Mouse (Mus musculus) regulatory T cell (primary cell): Measurements from ENCODE around the gene Brsk1.

Experiments used
- in situ Hi-C: fragments of 300-600 bp; cut with MboI, MseI; formaldehyde crosslinking; loops from one replicate; pipeline ENCODE4 v1.15.1; 2025; ENCODE audit warnings: high pct_unique_total_duplicates

Gene Brsk1

GRCm38 (mm10) chr7:4690387-4690786 is at the start of gene Brsk1:
Brsk1 (plus strand) TSS chr7:4690604.
- in situ Hi-C loops: no loop called here

DNA sequence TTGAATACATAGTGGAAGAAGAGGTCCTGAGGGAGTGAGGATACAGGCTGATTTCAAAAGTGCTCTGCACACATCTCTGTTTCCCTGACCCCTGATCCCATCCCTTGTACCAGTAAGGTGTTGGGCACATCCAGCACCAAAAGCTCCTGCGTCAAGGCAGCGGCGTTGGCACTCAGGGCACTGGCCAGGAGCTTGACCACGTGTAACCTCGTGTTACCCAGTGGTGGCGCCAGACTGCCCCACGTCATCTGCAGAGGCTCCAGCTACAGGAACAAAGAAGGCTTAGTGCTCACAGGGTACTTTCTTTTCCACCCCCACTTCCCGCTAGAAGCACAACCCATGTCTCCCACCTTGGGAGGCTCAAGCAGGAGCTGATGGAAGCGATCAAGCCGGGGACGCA is 49.2 kb upstream of the Brsk1 start:
- in situ Hi-C loops: no loop called here

DNA sequence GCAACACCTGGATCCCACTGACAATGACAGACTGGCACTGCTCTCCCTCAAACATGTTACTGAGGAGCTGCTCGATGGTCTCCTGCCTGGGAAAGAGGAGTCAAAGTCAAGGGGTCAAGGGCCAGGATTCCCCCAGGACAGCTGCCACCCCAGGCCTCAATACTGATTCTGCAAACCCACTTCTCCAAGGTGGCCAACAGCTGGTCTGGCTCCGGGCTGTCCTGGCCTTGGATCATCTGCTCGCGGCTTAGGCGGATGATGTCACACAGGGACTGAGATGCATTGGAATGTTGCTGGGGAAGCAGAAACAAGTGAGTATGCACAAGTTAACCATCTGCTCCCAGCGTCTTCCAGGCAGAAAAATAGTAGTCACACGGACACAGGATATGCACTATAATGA is 48.4 kb upstream of the Brsk1 start:
- in situ Hi-C loops: no loop called here

DNA sequence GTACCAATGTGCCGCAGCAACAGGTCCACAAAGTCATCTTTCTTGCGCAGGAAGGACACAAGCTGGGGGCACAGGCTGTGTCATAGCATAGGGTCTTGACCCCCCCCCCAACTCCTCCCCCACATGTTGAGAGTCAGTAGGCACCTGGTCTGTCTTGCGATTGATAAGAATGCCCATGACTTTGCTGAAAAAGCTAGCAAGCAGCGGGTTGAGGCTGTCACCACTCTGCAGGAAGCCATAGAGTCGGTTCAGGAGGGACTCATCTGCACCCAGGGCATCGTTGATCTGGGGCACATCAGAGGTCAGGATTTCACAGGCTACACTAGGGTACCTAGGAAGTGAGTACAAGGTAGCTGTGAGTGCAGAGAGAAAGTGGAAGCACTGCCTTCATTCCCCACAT is 47.2 kb upstream of the Brsk1 start:
- in situ Hi-C loops: no loop called here

DNA sequence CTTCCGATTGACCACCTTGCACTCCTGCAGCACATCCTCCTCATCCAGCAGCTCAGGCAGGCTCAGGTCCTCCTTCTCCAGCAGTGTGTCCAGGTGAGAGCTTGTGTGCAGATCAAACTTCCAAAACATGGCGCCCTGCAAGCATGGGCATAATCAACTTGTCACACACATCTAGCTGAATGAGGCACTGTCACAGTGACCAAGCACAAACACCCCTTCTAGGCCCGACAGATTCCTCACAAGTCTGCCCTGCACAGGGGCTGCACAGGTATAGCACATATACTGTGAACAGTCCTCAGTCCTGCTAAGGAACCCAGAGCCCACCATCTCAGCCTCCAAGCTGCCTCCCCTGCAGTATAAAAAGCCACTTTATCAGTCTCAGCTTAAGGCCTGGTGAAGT is 43.6 kb upstream of the Brsk1 start:
- in situ Hi-C loops: no loop called here

DNA sequence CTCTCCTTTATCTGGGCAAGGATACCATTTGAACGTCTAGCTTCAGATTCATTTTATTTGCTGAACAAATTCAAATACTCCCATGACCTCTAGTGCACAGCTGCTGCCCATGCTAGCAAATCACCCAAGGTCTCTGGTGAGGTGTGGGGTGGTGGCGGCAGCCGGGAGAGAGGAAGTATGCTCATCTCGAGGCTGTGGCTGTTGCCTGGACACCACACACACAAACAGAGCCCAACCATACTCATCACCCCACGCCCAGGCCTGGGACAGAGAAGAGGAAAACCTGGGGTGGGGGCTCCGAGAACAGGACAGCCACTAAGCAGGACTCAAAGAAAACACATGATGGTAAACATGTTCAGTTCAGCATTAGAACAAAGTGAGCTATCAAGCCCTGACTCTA is 43.1 kb upstream of the Brsk1 start:
- in situ Hi-C loops: no loop called here

DNA sequence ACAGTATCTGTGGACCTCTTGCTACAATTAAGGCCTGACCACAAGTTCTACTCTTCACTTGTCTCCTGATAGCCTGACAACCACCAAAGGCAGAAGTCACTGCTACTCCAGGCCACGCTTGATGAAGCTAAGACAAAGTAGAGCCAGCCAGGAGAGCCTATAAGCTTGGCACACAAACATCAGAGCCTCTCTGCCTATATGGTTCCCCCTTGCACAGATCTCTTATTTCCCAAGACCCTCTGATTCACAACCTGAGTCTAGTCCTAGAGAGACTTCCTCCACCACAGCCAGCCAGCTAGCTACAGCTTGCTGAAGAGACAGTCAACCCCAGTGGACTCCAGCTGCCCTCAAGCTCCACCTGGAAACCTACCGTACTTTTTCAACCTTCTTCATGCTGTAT is 42.4 kb upstream of the Brsk1 start:
- in situ Hi-C loops: no loop called here

DNA sequence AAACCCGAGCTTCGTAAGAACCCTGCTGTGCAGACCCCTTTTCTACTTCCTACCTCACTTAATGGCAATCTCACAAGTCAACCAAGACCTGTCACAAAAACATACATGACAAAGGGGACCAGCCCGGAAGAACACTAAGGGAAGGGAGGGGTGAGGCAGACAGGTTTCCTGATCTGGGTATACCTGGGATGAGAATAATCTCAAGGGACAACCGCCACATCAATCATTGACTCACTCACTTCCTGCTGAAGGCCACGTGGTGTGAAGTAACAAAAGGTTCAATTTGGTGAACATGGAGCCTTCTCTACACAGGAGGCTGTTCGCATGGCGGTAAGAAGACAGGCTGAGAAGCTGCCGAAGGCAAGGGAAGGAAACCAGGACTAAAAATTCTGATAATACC is 38.8 kb upstream of the Brsk1 start:
- in situ Hi-C loops: no loop called here

DNA sequence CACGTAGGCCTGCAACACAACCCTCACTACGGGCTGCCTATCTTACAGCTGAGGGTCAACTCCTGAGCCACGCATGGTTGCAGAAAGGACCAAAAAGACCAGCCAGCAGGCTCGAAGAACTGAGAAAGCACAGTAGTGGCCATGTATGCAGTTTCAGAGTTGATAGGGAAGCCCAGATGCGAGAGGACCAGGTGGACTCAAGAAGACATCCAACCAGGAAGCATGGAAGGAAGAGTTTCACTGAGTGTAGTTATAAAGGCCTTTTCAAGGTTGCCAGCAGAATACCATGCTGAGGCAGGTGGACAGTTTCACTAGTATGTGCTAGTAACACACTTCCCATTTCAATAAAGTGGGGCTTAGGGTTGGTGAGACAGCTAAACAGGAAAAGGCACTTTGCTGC is 37.7 kb upstream of the Brsk1 start:
- in situ Hi-C loops: no loop called here

GRCm38 (mm10) chr7:4653351-4653750 is 37.1 kb upstream of the Brsk1 start:
- in situ Hi-C loops: no loop called here

- in situ Hi-C loops: no loop called here
These were observed 36.6 kb upstream of the Brsk1 start for GRCm38 (mm10) chr7:4653780-4654179.

GRCm38 (mm10) chr7:4654221-4654620 is 36.2 kb upstream of the Brsk1 start:
- in situ Hi-C loops: no loop called here

GRCm38 (mm10) chr7:4655393-4655792 is 35.0 kb upstream of the Brsk1 start:
- in situ Hi-C loops: no loop called here

DNA sequence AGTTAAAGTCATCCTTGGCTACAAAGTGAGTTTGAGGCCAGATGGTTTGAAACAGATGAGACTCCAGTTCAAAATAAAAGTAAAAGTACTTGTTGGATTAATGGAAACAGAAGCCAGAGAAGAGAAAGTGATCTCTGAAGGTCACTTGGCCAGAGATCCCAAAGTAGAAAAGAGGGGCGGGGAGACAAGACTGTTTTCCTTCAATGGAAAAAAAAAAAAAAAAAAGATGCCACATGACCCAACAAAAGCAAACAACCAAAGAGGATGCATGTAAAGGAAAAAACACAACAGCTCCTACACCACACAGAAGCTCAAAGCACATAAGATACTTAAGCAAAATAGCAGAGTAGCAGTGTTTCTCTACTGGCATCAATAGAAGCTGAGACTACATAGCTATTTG is 34.5 kb upstream of the Brsk1 start:
- in situ Hi-C loops: no loop called here

- in situ Hi-C loops: no loop called here
These were observed 33.6 kb upstream of the Brsk1 start for GRCm38 (mm10) chr7:4656818-4657217.

DNA sequence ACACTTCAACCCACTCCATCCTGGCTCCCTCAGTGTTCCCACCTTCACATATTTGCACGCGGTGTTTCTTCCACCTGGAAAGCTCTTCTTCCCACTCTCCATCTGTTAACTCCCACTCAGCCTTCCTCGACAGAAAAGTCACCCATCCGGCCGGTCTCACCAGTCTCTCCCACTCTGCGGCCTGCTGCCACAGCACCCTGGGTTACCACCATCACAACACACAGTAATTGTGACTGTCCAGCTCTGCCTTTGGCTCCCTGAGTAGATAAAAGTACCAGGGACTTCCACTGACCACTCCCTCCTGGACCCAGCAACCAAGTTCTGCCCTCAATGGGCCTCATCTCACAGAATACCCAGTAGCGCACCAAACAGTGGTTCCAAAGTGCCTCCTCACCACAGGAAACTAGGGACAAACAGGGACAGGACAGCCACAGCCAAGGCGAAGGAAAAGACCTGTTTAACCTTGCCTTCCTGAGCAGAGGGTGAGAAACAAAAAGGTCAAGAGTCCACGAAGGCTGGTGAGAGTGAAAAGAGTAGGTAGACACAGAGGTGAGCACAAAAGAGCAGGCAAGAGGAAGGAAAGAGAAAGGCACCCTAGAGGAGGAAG is 32.8 kb upstream of the Brsk1 start:
- in situ Hi-C loops: no loop called here

DNA sequence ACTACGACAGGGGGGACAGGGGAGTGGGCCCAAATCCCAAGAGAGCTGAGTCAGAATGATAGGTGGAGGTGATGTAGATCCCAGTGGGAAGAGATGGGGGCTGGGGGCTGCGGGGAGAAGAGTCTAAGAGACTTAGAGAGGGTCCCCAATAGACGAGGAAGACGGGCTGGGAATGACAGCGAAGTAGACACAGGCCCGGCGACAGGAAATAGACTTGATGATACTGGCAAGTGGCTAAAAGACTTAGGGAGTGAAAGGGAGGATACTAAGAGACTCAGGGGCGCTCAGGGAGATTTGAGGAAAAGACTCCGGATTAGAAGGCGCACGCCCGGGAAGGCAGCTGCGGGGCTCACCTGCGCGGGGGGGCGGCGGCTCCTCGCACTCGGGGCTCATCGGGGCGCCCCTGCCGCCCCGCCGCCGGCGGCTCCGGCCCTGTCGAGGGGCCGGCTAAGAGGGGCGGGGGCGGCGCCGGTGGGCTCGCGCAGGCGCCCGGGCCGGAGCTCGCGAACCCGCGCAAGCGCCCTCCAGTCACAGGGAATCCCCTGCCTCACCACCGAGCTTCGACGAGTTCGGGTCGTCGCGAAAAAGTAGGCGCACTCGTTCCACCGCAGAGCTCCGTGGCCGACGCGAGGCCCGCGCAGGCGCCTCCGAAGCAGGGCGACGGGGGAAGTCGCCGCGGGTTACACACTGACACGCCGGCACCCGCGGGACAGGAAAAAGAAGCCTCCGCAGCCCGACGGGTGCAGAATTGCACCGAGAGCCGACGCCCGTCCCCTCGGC is 32.1 kb upstream of the Brsk1 start:
- in situ Hi-C loops: no loop called here

DNA sequence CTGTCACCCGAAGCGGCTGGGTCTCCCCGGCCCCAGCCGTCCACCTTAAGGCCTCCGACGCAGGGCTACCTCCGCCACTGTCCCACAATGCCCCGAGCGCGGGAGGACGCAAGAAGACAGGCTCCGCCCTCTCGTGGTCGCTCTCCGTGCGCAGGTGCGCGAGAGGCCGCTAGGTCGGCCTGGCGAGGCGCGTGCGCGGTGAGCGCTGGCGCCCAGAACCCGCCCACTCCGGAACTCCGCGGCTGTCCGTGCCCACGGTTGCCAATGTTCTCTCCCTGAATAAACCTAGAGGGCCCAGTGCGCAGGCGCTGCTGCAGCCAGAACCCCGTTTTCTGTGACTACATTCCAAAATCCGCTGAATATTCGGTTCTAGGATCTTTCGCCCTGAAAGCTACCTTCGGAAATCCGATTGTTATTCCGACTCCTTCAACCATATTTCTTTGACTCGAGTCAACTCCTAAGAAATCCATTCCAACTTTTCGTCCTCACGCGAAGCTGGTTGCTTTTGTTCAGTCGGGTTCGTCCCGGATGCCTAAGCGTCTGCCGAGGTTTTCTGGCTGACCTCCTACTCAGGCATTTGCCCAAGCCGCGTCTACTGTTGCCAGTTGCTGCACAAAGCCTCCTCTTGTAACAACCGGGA is 31.4 kb upstream of the Brsk1 start, which contains the start of gene Ppp6r1:
Gene Ppp6r1, minus strand, starts transcription at position 108 of the 640 bp plus-strand sequence.
- in situ Hi-C loops: no loop called here

- in situ Hi-C loops: no loop called here
These were observed 30.4 kb upstream of the Brsk1 start for GRCm38 (mm10) chr7:4659911-4660443.

DNA sequence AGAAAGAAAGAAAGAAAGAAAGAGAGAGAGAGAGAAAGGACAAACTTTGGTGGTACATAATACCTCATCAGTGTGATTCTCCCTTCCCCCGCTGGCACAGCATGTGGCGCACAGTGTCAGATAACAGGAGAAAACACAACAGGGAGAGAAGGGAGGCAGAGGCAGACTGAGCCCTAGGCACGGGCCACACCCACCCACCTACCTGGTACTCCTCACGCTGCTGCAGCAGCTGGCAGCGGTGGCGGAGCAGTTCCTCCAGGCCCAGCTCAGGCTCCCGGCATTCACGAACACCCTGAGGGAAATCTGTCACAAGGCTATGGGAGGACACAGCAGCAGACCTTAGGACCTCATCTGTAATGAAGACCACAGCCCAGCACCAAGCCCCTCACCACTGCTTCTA is 27.2 kb upstream of the Brsk1 start:
- in situ Hi-C loops: no loop called here

- in situ Hi-C loops: no loop called here
These were observed 26.7 kb upstream of the Brsk1 start for GRCm38 (mm10) chr7:4663742-4664141.

DNA sequence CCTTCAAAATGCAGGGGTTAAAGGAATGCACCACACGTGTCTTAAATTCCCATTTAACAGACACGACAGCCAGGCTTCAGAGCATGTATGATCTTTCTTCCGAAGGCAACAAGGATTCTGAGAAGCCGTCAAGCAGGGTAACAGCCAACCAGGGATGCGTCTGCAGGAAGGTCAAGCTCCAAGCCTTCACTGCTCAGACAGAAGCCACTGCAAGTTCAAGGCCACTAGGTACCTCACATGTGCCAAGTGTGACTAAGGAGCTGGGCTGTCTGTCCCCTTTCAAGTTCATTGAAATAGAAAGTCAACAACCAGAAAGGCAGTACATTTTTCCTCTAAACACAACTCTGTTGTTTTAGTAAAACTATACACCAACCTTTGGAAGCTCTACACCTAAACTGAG is 23.5 kb upstream of the Brsk1 start:
- in situ Hi-C loops: no loop called here

GRCm38 (mm10) chr7:4668506-4668905 is 21.9 kb upstream of the Brsk1 start:
- in situ Hi-C loops: no loop called here
